Mouse (Mus musculus) heart, embryonic 12.5 days (tissue): ENCODE results near the gene Tmem178. TPM values are rescaled to one million over a fixed set of nuclear protein-coding genes. Genes with fewer than 3 reads are reported as not detected.
"Not testable (repeated sequence)": the region's sequence is repeated elsewhere in the genome, so short reads cannot be mapped to it uniquely, and the experiment has no call there.

Experiments used
- ATAC-seq: fragments of 200-750 bp; cut with Nextera tagmentation; 2 replicates; pipeline ENCODE4 v1.8.0; 2017; ENCODE audit warnings: moderate TSS enrichment, moderate library complexity; ENCODE audit not compliant: insufficient number of reproducible peaks, low FRiP score
- H3K27ac ChIP-seq: fragments of 300-500 bp; sonication (generic); 2 replicates; pipeline ENCODE4 v1.5.1; 2016; ENCODE audit warnings: mild to moderate bottlenecking, moderate library complexity; ENCODE audit not compliant: poor library complexity, severe bottlenecking
- H3K27me3 ChIP-seq: fragments of 300-500 bp; sonication (generic); replicated peaks from 2 replicates; pipeline ENCODE4 v1.6.1; 2016; ENCODE audit warnings: mild to moderate bottlenecking, moderate library complexity
- H3K36me3 ChIP-seq: fragments of 300-500 bp; sonication (generic); 2 replicates; pipeline ENCODE4 v1.6.1; 2016; ENCODE audit warnings: mild to moderate bottlenecking, moderate library complexity
- H3K4me1 ChIP-seq: fragments of 300-500 bp; sonication (generic); replicated peaks from 2 replicates; pipeline ENCODE4 v1.6.1; 2016; ENCODE audit warnings: mild to moderate bottlenecking
- H3K4me2 ChIP-seq: fragments of 300-500 bp; sonication (generic); 2 replicates; pipeline ENCODE4 v1.6.1; 2016; ENCODE audit warnings: mild to moderate bottlenecking, moderate library complexity
- H3K4me3 ChIP-seq: fragments of 300-500 bp; sonication (generic); 2 replicates; pipeline ENCODE4 v1.5.1; 2016; ENCODE audit warnings: mild to moderate bottlenecking
- H3K9ac ChIP-seq: fragments of 300-500 bp; sonication (generic); 2 replicates; pipeline ENCODE4 v1.6.1; 2016; ENCODE audit warnings: mild to moderate bottlenecking, moderate library complexity
- H3K9me3 ChIP-seq: fragments of 300-500 bp; sonication (generic); replicated peaks from 2 replicates; pipeline ENCODE4 v1.6.1; 2016; ENCODE audit warnings: mild to moderate bottlenecking, moderate library complexity
- WGBS: fragments of 180-500 bp; shearing (Covaris S2); methylation state at CpG from one replicate; pipeline ENCODE4 v1.1.7; 2016; 5-methylcytosine and 5-hydroxymethylcytosine counted together
- polyA plus RNA-seq: library from polyadenylated mRNA; unstranded; fragments of >200 nt; fragmentation: Nextera tagmentation; extraction: Ambion mirVana; gene quantifications from 2 replicates; pipeline ENCODE4 v1.2.1, GENCODE M21; 2016

The Tmem178 gene
- polyA plus RNA-seq, 1 experiment from 2014 or later, result 8.7 TPM

- Histone ChIP-seq H3K4me2 (peak overlapping the region; percentile 46), H3K27me3 (peaks cover 21% of the 10 kb centered on the region), H3K4me3 (peak overlapping the region; percentile 18; the same call in 1 of the 2 replicates)
- H3K4me1 ChIP-seq, H3K36me3 ChIP-seq, H3K27ac ChIP-seq, H3K9me3 ChIP-seq, H3K9ac ChIP-seq, ATAC-seq: not testable (repeated sequence)
- WGBS, result 38% methylated on average over 8 of the region's 8 CpGs
These were observed 1.1 kb downstream of the Tmem178 start for GRCm38 (mm10) chr17:80945510-80945909.

- H3K36me3 ChIP-seq, result no peaks in the 10 kb centered on the region
- H3K4me3 ChIP-seq, result no peak overlapping the region; the same call in 1 of the 2 replicates
- no peaks in the 10 kb centered on the region for H3K9me3 ChIP-seq
- peaks cover 8% of the 10 kb centered on the region for H3K4me1 ChIP-seq
- WGBS, result 78% methylated on average over 5 of the region's 5 CpGs
- no peak overlapping the region for H3K9ac ChIP-seq
- no peak overlapping the region for H3K27ac ChIP-seq
- H3K4me2 ChIP-seq, result peak overlapping the region; percentile 26; the same call in 1 of the 2 replicates
- no peak for ATAC-seq
- H3K27me3 ChIP-seq, result peaks cover 21% of the 10 kb centered on the region
These were observed 1.9 kb downstream of the Tmem178 start for GRCm38 (mm10) chr17:80946091-80946885.

DNA sequence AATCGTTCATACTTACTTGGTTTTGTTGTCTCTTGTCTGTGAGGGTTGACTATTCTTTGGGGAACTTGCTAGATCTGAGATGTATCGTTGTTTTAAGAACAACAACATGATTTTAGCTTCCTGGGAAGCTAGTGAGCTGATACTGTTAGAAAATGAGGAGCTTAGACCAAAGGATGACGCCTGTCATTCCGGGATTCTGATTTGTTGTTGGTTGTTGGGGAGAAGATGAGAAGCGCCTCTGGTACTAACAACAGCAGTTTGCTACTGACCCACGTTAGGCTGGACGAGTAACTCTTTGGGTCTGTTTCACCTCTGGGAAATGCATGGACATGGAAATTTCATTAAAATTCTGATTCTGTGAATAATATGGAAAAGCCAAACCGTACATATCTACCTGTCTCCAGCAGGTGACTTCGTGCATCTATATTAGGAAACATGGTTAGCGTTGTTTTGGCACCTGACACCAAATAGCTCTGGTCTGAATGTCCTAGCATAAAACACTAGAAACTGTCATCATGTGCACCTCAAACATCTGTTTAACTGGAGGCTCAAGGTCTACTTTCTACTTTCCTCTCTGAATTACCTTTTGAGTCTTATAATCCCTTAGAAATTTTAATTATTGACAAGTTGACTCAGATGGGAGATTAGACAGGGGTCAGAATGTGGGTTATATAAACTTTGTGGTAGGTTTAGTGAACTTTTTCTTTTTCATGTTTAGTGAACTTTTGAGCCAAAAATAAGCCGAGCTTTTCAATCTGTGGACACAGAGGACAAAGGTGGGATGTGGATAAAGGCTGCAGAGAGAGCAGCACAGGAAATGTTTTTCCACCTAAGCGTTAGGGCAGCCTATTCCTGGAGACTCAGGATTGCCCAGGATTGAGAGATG, 2.9 kb downstream of the Tmem178 start:
- ATAC-seq, result no peak
- no peak overlapping the region for H3K4me3 ChIP-seq
- H3K9ac ChIP-seq, result no peak overlapping the region
- H3K36me3 ChIP-seq, result no peaks in the 10 kb centered on the region
- no peaks in the 10 kb centered on the region for H3K9me3 ChIP-seq
- H3K4me1 ChIP-seq, result peaks cover 17% of the 10 kb centered on the region
- H3K27me3 ChIP-seq, result peaks cover 21% of the 10 kb centered on the region
- 77% methylated on average over 12 of the region's 12 CpGs for WGBS
- H3K4me2 ChIP-seq, result no peak overlapping the region
- no peak overlapping the region for H3K27ac ChIP-seq

GRCm38 (mm10) chr17:80949382-80949781, 5.0 kb downstream of the Tmem178 start:
- no peak for ATAC-seq
- WGBS, result 78% methylated on average over 7 of the region's 7 CpGs
- Histone ChIP-seq H3K4me1 (peaks cover 24% of the 10 kb centered on the region), H3K27me3 (peaks cover 15% of the 10 kb centered on the region), H3K27ac (no peak overlapping the region), H3K36me3 (no peaks in the 10 kb centered on the region), H3K4me2 (no peak overlapping the region), H3K9ac (no peak overlapping the region), H3K4me3 (no peak overlapping the region), H3K9me3 (no peaks in the 10 kb centered on the region)

DNA sequence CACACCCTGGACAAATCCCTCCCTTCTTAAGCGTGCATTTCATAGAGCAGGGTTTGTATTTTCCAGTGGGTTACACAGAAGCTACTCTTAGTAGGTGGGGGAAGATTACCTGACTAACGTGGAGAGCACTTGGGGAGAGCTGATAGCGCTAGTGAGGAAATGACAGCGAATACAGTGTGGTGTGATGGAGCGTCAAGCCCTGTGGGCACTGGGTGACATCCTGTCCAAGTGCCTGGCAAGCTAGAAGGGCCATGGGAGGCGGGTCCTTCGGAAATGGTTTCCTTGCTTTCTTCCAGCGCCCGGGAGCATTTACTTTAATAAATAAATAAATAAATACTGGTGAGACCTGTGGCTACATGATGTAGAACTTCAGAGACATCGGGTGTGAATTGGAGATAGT, 5.5 kb downstream of the Tmem178 start:
- Histone ChIP-seq H3K27ac (no peak overlapping the region), H3K27me3 (peaks cover 15% of the 10 kb centered on the region), H3K36me3 (no peaks in the 10 kb centered on the region), H3K4me3 (no peak overlapping the region), H3K4me2 (no peak overlapping the region), H3K9me3 (no peaks in the 10 kb centered on the region), H3K4me1 (peaks cover 24% of the 10 kb centered on the region), H3K9ac (no peak overlapping the region)
- 73% methylated on average over 10 of the region's 10 CpGs for WGBS
- no peak for ATAC-seq

DNA sequence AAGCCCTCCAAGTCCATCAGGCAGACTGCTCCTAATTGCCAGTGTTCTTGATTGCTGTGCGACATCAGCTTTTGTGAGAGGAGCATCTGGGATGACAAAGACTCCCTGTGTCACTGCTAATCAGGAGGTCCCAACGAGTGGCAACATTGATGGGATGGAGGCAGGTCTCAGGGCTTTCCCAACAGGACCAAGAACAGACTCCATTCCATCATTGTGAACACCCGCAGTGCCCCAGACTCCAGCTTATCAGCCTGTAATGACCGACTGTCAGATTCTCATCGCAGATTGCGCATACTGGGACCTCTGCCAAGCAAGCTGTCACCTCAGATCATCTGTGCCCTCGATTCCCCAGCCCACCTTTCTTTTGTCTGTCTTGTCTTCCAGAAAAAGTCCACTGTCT, 7.9 kb downstream of the Tmem178 start:
- no peak overlapping the region for H3K4me3 ChIP-seq
- H3K4me1 ChIP-seq, result peaks cover 24% of the 10 kb centered on the region
- H3K9me3 ChIP-seq, result no peaks in the 10 kb centered on the region
- no peak for ATAC-seq
- H3K27me3 ChIP-seq, result peaks cover 10% of the 10 kb centered on the region
- H3K27ac ChIP-seq, result no peak overlapping the region
- H3K36me3 ChIP-seq, result no peaks in the 10 kb centered on the region
- H3K9ac ChIP-seq, result no peak overlapping the region
- H3K4me2 ChIP-seq, result no peak overlapping the region
- 46% methylated on average over 7 of the region's 7 CpGs for WGBS

DNA sequence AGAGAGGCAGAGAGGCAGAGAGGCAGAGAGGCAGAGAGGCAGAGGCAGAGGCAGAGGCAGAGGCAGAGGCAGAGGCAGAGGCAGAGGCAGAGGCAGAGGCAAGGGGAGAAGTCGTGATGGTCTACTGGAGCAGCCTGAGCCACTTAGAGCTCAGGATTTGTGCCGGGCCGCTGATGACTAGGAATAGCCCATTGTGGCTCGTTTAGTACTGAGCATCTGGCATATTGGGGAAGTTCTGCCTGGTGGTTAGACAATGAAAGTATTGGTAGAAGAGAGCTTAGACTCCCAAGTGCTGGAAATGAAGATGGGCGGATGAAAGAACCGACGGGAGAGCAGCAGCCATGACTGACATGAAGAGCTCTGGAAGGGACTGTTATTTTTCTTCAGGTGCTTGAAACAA, 11.0 kb downstream of the Tmem178 start:
- WGBS, result 80% methylated on average over 7 of the region's 7 CpGs
- Histone ChIP-seq H3K27ac (no peak overlapping the region), H3K27me3 (peaks cover 8% of the 10 kb centered on the region; the same call in 1 of the 2 replicates), H3K9ac (no peak overlapping the region), H3K36me3 (no peaks in the 10 kb centered on the region), H3K4me3 (no peak overlapping the region), H3K9me3 (0 out of 2 replicates have a peak, but pooled peaks cover 2% of the 10 kb centered on the region), H3K4me1 (peaks cover 21% of the 10 kb centered on the region), H3K4me2 (no peak overlapping the region)
- no peak for ATAC-seq

- 80% methylated on average over 10 of the region's 10 CpGs for WGBS
- no peak for ATAC-seq
- H3K4me3 ChIP-seq, result no peak overlapping the region
- H3K36me3 ChIP-seq, result no peaks in the 10 kb centered on the region
- peaks cover 8% of the 10 kb centered on the region; the same call in 1 of the 2 replicates for H3K27me3 ChIP-seq
- no peak overlapping the region for H3K4me2 ChIP-seq
- H3K4me1 ChIP-seq, result peaks cover 17% of the 10 kb centered on the region
- H3K27ac ChIP-seq, result no peak overlapping the region
- no peak overlapping the region for H3K9ac ChIP-seq
- H3K9me3 ChIP-seq, result 0 out of 2 replicates have a peak, but pooled peaks cover 3% of the 10 kb centered on the region
These were observed 11.8 kb downstream of the Tmem178 start for GRCm38 (mm10) chr17:80955998-80956811.

GRCm38 (mm10) chr17:80958332-80958731, 13.9 kb downstream of the Tmem178 start:
- Histone ChIP-seq H3K4me3 (no peak overlapping the region), H3K9me3 (0 out of 2 replicates have a peak, but pooled peaks cover 3% of the 10 kb centered on the region), H3K27ac (no peak overlapping the region), H3K9ac (no peak overlapping the region), H3K4me2 (no peak overlapping the region), H3K36me3 (no peaks in the 10 kb centered on the region), H3K4me1 (peaks cover 2% of the 10 kb centered on the region; the same call in 1 of the 2 replicates), H3K27me3 (peaks cover 8% of the 10 kb centered on the region; the same call in 1 of the 2 replicates)
- ATAC-seq, result no peak
- 61% methylated on average over 6 of the region's 6 CpGs for WGBS

DNA sequence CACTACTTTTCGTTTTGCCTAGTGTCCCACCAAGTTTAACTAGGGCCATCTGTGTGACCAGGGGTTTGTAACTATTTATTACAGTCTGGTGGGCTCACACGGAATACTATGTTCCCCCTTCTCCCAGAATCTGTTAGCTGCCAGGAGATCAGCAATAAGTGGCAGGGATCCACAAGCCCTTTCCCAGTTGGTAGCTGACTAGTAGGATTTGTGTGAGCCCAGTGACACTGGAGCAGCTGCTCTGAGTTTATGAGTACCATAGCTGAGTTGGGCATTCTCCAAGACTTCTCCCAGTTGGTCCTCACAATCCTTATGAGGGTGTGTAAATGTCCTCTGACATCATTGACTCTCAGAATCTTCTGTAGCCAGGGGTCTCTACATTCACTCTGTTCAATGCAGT, 15.4 kb downstream of the Tmem178 start:
- WGBS, result 68% methylated on average over 2 of the region's 2 CpGs
- Histone ChIP-seq H3K4me1 (no peaks in the 10 kb centered on the region; the same call in 1 of the 2 replicates), H3K36me3 (no peaks in the 10 kb centered on the region), H3K9me3 (0 out of 2 replicates have a peak, but pooled peaks cover 3% of the 10 kb centered on the region), H3K4me2 (no peak overlapping the region), H3K27ac (no peak overlapping the region), H3K4me3 (no peak overlapping the region), H3K27me3 (peaks cover 8% of the 10 kb centered on the region; the same call in 1 of the 2 replicates), H3K9ac (no peak overlapping the region)
- ATAC-seq, result no peak
